In the genomic region with DNA sequence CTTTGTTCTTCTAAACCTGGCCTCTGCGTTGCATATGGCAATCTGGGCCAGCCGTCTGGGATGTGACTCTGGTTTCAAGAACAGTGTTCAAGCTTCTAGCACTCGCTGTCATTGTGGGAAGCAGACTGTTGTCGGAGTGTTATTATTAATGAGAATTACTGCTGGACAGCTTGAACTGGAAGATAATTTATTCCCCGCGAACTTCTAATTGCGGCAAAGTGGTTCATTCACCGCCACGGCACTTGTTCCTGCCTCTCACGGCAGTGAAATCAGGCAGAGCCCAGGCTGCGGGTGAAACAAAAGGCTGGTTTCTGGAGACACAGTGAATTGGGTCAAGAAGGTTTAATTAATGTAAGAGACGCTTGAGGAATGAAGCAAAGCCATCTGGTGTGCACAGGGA, we compare ENCODE assay signal across 16 mouse cellular contexts.
DNase-seq lines count a peak whose midpoint lies in the region; ATAC-seq and TF ChIP-seq lines count a peak whose summit lies in the region.
"Had no signal": no experiment of that assay in that cellular context is flagged by ENCODE, and none has a peak within 500 bp of the region (broad histone marks: within the 10 kb centered on the region; RNA-seq: fewer than 3 reads in every experiment).

No protein-coding gene starts in this region.

- DNase-seq in hindbrain, embryonic 10.5 days (ENCODE audit: low spot score) = no peak
- DNase-seq in right cerebral cortex, postnatal 10 days (ENCODE audit: low spot score in 2 of 2) = peak; percentile 38 to 46
- no peak for DNase-seq in right cerebral cortex, postnatal 14 days
- peak in 1 of 2 experiments; percentile 17 for DNase-seq in layer of hippocampus, adult 2 months (ENCODE audit: low spot score in 2 of 2)
- DNase-seq in retina, postnatal 1 day = peak; percentile 87
- DNase-seq in frontal cortex, postnatal 36 days (ENCODE audit: low spot score in 2 of 2) = no peak
- no peak for DNase-seq in heart, adult 9 months (ENCODE audit: low spot score in 2 of 2)
- DNase-seq: adrenal gland, postnatal 25 days; cerebellum, postnatal 36 days; heart, adult 18-20 months; heart, postnatal 14 days; kidney, postnatal 14 days; lung, embryonic 14.5 days had no signal

- WGBS in hindbrain, embryonic 12.5 days = 63% methylated on average over 12 of the region's 12 CpGs
- 79% methylated on average over 12 of the region's 12 CpGs for WGBS in hindbrain, embryonic 10.5 days

- TF ChIP-seq CTCF in layer of hippocampus, adult 2 months (conservative IDR thresholded peaks at IDR 0.05) = no peak

- H3K36me3 ChIP-seq in hindbrain, embryonic 12.5 days = no peaks in the 10 kb centered on the region
- H3K36me3 ChIP-seq in hindbrain, embryonic 10.5 days = no peaks in the 10 kb centered on the region
- H3K36me3 ChIP-seq: G1E; intestine, embryonic 15.5 days had no signal

- H3K27ac ChIP-seq in hindbrain, embryonic 12.5 days = no peak overlapping the region
- H3K27ac ChIP-seq in hindbrain, embryonic 10.5 days = no peak overlapping the region; the same call in 1 of the 2 replicates
- H3K27ac ChIP-seq in layer of hippocampus, adult 2 months = peak overlapping the region; percentile 4; the same call in 1 of the 2 replicates
- H3K27ac ChIP-seq: intestine, embryonic 15.5 days had no signal

- 0 out of 2 replicates have a peak, but pooled peaks cover 2% of the 10 kb centered on the region for H3K4me1 ChIP-seq in hindbrain, embryonic 12.5 days
- peaks cover 14% of the 10 kb centered on the region; the same call in 1 of the 2 replicates for H3K4me1 ChIP-seq in hindbrain, embryonic 10.5 days (replicated peaks)
- H3K4me1 ChIP-seq: intestine, embryonic 15.5 days had no signal

- no peak overlapping the region for H3K4me2 ChIP-seq in hindbrain, embryonic 12.5 days (replicated peaks)
- H3K4me2 ChIP-seq: intestine, embryonic 15.5 days; lung, embryonic 14.5 days had no signal

- H3K9ac ChIP-seq in hindbrain, embryonic 12.5 days = no peak overlapping the region
- H3K9ac ChIP-seq: intestine, embryonic 15.5 days; lung, embryonic 14.5 days had no signal

- no peaks in the 10 kb centered on the region for H3K9me3 ChIP-seq in hindbrain, embryonic 12.5 days (replicated peaks)
- H3K9me3 ChIP-seq in hindbrain, embryonic 10.5 days = no peaks in the 10 kb centered on the region
- H3K9me3 ChIP-seq: intestine, embryonic 15.5 days had no signal

- peak; percentile 65 for ATAC-seq in hindbrain, embryonic 12.5 days (ENCODE audit: low FRiP score)
- ATAC-seq: intestine, embryonic 15.5 days had no signal

- H3K27me3 ChIP-seq in hindbrain, embryonic 12.5 days = no peaks in the 10 kb centered on the region
- H3K27me3 ChIP-seq in hindbrain, embryonic 10.5 days (ENCODE audit: insufficient read depth, poor library complexity, severe bottlenecking) = no peaks in the 10 kb centered on the region
- H3K27me3 ChIP-seq: intestine, embryonic 15.5 days had no signal

- no peak overlapping the region for H3K4me3 ChIP-seq in hindbrain, embryonic 12.5 days
- no peak overlapping the region for H3K4me3 ChIP-seq in hindbrain, embryonic 10.5 days
- no peak overlapping the region for H3K4me3 ChIP-seq in layer of hippocampus, adult 2 months
- H3K4me3 ChIP-seq: intestine, embryonic 15.5 days had no signal

Comparison
In these comparisons a context has a peak if more than half of its experiments do, and no peak if none do; other contexts are left out.
1. DNase-seq: peak in right cerebral cortex, postnatal 10 days (2 of 2) and retina, postnatal 1 day (single experiment); none in hindbrain, embryonic 10.5 days (single experiment), right cerebral cortex, postnatal 14 days (single experiment), frontal cortex, postnatal 36 days (0 of 2) and heart, adult 9 months (0 of 2).